Mouse (Mus musculus) lung, adult 2 months (tissue): ENCODE data around the gene Gm8369. TPM values are rescaled to one million over a fixed set of nuclear protein-coding genes. Genes with fewer than 3 reads are reported as not detected.
A peak's percentile ranks its signal among the peaks of the same experiment; 100 is the strongest.
"Not testable (repeated sequence)": the region's sequence is repeated elsewhere in the genome, so short reads cannot be mapped to it uniquely, and the experiment has no call there.

ENCODE experiments used
- DNase-seq: peaks from one replicate; pipeline ENCODE4 v3.0.0; 2022
- H3K4me1 ChIP-seq: fragments of 200-500 bp; 2 replicates; pipeline ENCODE4 v1.6.1; 2011; ENCODE audit warnings: low read length; ENCODE audit not compliant: control insufficient read depth, insufficient read depth
- H3K4me3 ChIP-seq: fragments of 200-500 bp; replicated peaks from 2 replicates; pipeline ENCODE3; 2011; ENCODE audit warnings: low read depth, mild to moderate bottlenecking, control low read depth, low read length; ENCODE audit errors: extremely low read depth
- CTCF ChIP-seq: fragments of 200-500 bp; IDR thresholded peaks from 2 replicates; pipeline ENCODE4 v1.5.1; 2011; ENCODE audit warnings: mild to moderate bottlenecking, low read length, control low read depth; ENCODE audit not compliant: insufficient read depth
- POLR2A ChIP-seq: fragments of 200-500 bp; IDR thresholded peaks from 2 replicates; pipeline ENCODE4 v1.6.1; 2011; ENCODE audit warnings: low read depth, mild to moderate bottlenecking, control low read depth, low read length, borderline replicate concordance; ENCODE audit errors: extremely low read depth
- WGBS: fragments of 180-500 bp; shearing (Covaris S2); methylation state at CpG from one replicate; pipeline ENCODE4 v1.1.7; 2018; 5-methylcytosine and 5-hydroxymethylcytosine counted together
- polyA plus RNA-seq: library from polyadenylated mRNA; depleted of rRNA; stranded (reverse); fragments of >200 nt; gene quantifications from 2 replicates; pipeline ENCODE4 v1.2.3, GENCODE M21; 2012; rRNA removed

Gm8369 gene
- polyA plus RNA-seq, 1 experiment: 8.1 TPM

DNA sequence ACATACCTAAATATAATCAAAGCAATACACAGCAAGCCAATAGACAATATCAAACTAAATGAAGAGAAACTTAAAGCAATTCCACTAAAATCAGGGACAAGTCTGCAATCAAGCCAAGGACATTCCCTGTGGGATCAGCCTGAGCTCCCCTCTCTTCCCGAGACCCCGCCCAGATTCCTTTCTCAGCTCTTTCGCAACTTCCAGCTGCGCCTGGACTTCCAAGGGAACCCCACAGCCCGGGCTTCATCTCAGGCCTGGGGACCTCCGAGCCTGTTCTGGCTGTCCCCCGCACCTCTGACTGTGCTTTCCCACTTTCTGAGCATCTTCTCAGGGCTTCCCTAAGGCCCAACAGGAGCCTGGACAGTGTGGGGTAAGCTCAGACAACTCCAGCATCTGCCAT, 50.9 kb downstream of the Gm8369 start, which contains the start of gene Ms4a4d:
TSS of gene Ms4a4d (plus strand) at position 209 of the 400 bp plus-strand sequence.
- WGBS: 21% methylated on average over 7 of the region's 7 CpGs
- H3K4me1 ChIP-seq: no peaks in the 10 kb centered on the region
- H3K4me3 ChIP-seq: peak within 1 kb of the TSS; percentile 74
- DNase-seq: peak; percentile 15
- TF ChIP-seq POLR2A (peak; percentile 65; the same call in 1 of the 2 replicates), CTCF (no peak)

DNA sequence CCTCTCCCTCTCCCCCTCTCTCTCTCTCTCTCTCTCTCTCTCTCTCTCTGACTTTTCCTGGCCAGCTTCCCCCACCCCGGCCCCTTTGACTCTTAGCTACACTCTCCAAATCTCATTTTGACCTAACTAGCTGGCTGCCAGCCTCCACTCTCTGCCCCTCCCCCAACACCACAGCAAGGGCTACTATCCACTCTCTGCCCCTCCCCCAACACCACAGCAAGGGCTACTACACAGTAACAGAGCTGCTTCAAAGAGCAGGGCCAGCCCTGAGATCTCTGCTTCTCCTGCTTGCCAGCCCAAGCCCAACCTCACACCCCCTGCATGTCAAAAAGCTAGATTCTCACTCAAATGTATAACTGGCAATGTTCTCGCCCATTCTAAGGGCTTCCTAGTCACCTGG, 51.6 kb downstream of the Gm8369 start:
- TF ChIP-seq POLR2A (no peak), CTCF (no peak)
- peak overlapping the region; percentile 29 for H3K4me3 ChIP-seq
- H3K4me1 ChIP-seq: no peaks in the 10 kb centered on the region
- DNase-seq: no peak
- 25% methylated on average over 1 of the region's 2 CpGs for WGBS

DNA sequence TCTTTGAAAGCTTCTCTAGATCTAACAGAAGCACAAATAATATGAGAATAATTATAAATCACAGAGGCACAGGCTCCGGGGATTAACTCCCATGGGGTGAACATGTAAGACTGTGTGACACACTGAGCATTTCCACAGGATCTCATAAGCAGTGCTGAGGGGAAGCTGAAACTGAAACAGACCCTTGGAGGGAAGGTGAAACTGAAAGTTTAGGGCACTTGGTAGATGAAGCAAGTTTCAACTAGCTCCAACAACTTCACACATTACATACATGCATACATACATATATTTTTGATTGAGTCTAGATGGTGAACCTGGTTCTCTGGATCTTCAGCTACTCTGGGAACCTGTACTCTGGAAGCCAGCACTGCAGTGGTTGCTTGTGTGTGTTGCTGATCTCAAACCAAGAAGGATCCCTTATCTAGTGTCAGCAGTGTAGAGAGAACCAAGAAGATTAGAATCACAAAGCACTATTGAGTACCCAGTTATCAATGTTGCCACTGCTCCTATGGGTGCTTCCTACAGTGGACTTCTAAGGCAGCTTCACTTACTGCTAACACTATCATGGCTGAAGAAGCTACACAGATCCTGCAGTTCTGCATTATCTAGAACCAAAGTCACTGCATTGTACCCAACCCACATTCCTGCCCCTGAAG, 54.6 kb downstream of the Gm8369 start:
- DNase-seq: not testable (repeated sequence)

DNA sequence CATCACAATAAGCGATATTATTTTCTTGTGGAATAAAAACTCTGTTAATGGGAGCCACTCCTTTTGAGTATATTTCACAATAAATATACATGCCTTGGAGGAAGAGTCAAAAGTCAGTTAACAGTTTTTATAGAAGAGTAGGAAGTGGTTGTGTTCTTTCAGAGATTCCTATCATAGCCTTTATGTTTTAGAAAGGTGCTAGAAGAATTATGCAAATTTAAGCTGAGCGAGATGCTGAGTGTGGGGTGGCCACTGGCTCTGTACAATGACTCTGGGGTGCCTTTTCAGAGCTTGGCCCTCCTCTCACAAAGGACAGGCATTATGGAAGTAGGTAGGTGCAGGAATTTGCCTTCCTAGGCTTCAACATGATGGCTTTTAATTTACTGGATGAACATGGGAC, 58.6 kb downstream of the Gm8369 start:
- H3K4me1 ChIP-seq, H3K4me3 ChIP-seq, DNase-seq: not testable (repeated sequence)
- 70% methylated on average over 2 of the region's 2 CpGs for WGBS

More for the DNA sequence above, 54.6 kb downstream of the Gm8369 start:
- not testable (repeated sequence) for H3K4me1 ChIP-seq, H3K4me3 ChIP-seq
- WGBS: 71% methylated on average over 1 of the region's 1 CpGs

DNA sequence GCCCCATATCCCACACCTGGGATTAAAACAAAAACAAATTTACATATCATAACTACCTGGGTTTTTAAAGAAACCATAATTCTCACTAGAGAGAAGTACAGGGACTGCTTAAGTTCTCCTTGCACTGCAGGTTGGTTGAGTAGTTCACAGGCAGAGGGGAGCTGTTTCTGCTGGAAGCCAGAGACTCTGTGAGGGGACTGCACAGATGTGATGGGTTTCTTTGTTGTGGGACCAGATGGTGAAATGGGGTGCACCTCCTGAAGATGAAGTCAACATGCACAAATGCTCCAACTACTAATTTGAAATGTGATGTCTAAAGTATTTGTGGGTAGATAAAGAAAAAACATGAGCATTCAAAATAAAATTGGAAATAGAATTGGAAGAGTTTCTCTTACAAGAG, 62.2 kb downstream of the Gm8369 start:
- DNase-seq: no peak
- no peaks in the 10 kb centered on the region for H3K4me1 ChIP-seq
- H3K4me3 ChIP-seq: no peak overlapping the region
- no peak for TF ChIP-seq CTCF

GRCm38 (mm10) chr19:11554726-11555125, 69.0 kb downstream of the Gm8369 start:
- no peak for DNase-seq
- Histone ChIP-seq H3K4me1 (no peaks in the 10 kb centered on the region), H3K4me3 (no peak overlapping the region)
- no peak for TF ChIP-seq POLR2A
- no peak for TF ChIP-seq CTCF
- WGBS: 80% methylated on average over 5 of the region's 5 CpGs

- DNase-seq, H3K4me1 ChIP-seq, H3K4me3 ChIP-seq: not testable (repeated sequence)
These were observed 73.8 kb downstream of the Gm8369 start for GRCm38 (mm10) chr19:11559560-11559959.

Other genes with a start within 250 kb of the Gm8369 start
- gene Ms4a1, start 219.7 kb upstream of the Gm8369 start, polyA plus RNA-seq: 1.7 and 2.7 TPM in 2 replicates
- not detected in 2 replicates for gene Ms4a5, start 202.1 kb upstream of the Gm8369 start, polyA plus RNA-seq
- 0.16 and 0.19 TPM in 2 replicates for gene Ms4a14, start 171.5 kb upstream of the Gm8369 start, polyA plus RNA-seq
- gene Ms4a7, start 149.8 kb upstream of the Gm8369 start, polyA plus RNA-seq: 1.4 and 1.5 TPM in 2 replicates
- gene Ms4a4a, start 110.4 kb upstream of the Gm8369 start, polyA plus RNA-seq: 0.44 and 0.99 TPM in 2 replicates
- 0.62 and 2.9 TPM in 2 replicates for gene Ms4a4c, start 81.2 kb upstream of the Gm8369 start, polyA plus RNA-seq
- gene Ms4a4b, start 42.4 kb upstream of the Gm8369 start, polyA plus RNA-seq: 4.3 and 8.7 TPM in 2 replicates
- gene Ms4a6c, start 16.6 kb upstream of the Gm8369 start, polyA plus RNA-seq: 3.6 and 7.1 TPM in 2 replicates
- 4.2 and 7.2 TPM in 2 replicates for gene Ms4a6b, start 30.6 kb downstream of the Gm8369 start, polyA plus RNA-seq
- 31.7 and 38.3 TPM in 2 replicates for gene Ms4a4d, start 50.9 kb downstream of the Gm8369 start, polyA plus RNA-seq
- gene Ms4a6d, start 118.9 kb downstream of the Gm8369 start, polyA plus RNA-seq: 2.5 and 4.1 TPM in 2 replicates
- gene Ms4a2, start 137.8 kb downstream of the Gm8369 start, polyA plus RNA-seq: 0.05 and 0.14 TPM in 2 replicates
- gene Ms4a3, start 154.9 kb downstream of the Gm8369 start, polyA plus RNA-seq: not detected in 2 replicates
- gene Oosp2, start 174.6 kb downstream of the Gm8369 start, polyA plus RNA-seq: not detected in 2 replicates
- not detected in 2 replicates for gene Oosp1, start 205.2 kb downstream of the Gm8369 start, polyA plus RNA-seq
- not detected in 2 replicates for gene Oosp3, start 211.1 kb downstream of the Gm8369 start, polyA plus RNA-seq